Mouse (Mus musculus): Measurements from ENCODE around the gene Igf2.

DNA sequence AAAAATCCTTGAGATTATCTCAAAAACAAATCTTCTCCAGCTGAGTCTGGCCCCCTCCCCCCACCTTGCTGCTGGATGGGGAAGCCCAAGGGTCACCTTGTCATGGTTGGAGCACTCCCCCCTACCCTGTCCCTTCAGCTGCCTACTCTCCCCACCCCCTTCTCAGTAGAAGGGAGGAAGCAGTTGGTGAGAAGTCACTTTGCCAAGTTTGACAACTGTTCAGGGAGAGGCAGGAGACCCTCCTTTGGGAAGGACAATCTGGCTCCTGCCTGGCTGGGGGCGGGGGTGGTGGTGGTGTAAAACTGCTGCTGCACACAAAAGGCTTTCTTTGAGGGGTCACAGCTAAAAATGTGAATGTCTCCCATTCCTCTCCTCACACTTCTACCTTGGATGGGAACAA lies 1.7 kb upstream of the Igf2 start:
- no peak for TF ChIP-seq CTCF (IDR thresholded peaks at IDR 0.05; ENCODE audit: insufficient read depth, low read depth, low read length)
- no peak for TF ChIP-seq POLR2A (IDR thresholded peaks at IDR 0.05; ENCODE audit: insufficient read depth, low read depth, low read length)

Measured in olfactory bulb, adult 2 months (tissue).